Mouse (Mus musculus) neural tube, embryonic 12.5 days (tissue): ENCODE measurements around the gene Cbln1. TPM values are rescaled to one million over a fixed set of nuclear protein-coding genes. Genes with fewer than 3 reads are reported as not detected.

Source experiments
- ATAC-seq: fragments of 200-750 bp; cut with Nextera tagmentation; 2 replicates; pipeline ENCODE4 v1.8.0; 2017; ENCODE audit warnings: low read depth, mild to moderate bottlenecking, moderate TSS enrichment, moderate library complexity; ENCODE audit not compliant: low FRiP score
- H3K27ac ChIP-seq: fragments of 300-500 bp; sonication (generic); 2 replicates; pipeline ENCODE4 v1.5.1; 2016
- H3K27me3 ChIP-seq: fragments of 300-500 bp; sonication (generic); replicated peaks from 2 replicates; pipeline ENCODE4 v1.6.1; 2016; ENCODE audit warnings: mild to moderate bottlenecking
- H3K36me3 ChIP-seq: fragments of 300-500 bp; sonication (generic); 2 replicates; pipeline ENCODE4 v1.6.1; 2016; ENCODE audit warnings: mild to moderate bottlenecking
- H3K4me1 ChIP-seq: fragments of 300-500 bp; sonication (generic); 2 replicates; pipeline ENCODE4 v1.6.1; 2016
- H3K4me2 ChIP-seq: fragments of 300-500 bp; sonication (generic); replicated peaks from 2 replicates; pipeline ENCODE4 v1.6.1; 2016; ENCODE audit warnings: mild to moderate bottlenecking
- H3K4me3 ChIP-seq: fragments of 300-500 bp; sonication (generic); 2 replicates; pipeline ENCODE4 v1.5.1; 2016
- H3K9ac ChIP-seq: fragments of 300-500 bp; sonication (generic); 2 replicates; pipeline ENCODE4 v1.6.1; 2016; ENCODE audit warnings: mild to moderate bottlenecking
- H3K9me3 ChIP-seq: fragments of 300-500 bp; sonication (generic); 2 replicates; pipeline ENCODE4 v1.6.1; 2016; ENCODE audit warnings: mild to moderate bottlenecking
- WGBS: fragments of 180-500 bp; shearing (Covaris S2); methylation state at CpG from one replicate; pipeline ENCODE4 v1.1.7; 2016; 5-methylcytosine and 5-hydroxymethylcytosine counted together
- polyA plus RNA-seq: library from polyadenylated mRNA; unstranded; fragments of >200 nt; fragmentation: Nextera tagmentation; extraction: Ambion mirVana; gene quantifications from 2 replicates; pipeline ENCODE4 v1.2.1, GENCODE M21; 2016

The Cbln1 gene
- 14.1 and 14.7 TPM in 2 replicates for polyA plus RNA-seq

DNA sequence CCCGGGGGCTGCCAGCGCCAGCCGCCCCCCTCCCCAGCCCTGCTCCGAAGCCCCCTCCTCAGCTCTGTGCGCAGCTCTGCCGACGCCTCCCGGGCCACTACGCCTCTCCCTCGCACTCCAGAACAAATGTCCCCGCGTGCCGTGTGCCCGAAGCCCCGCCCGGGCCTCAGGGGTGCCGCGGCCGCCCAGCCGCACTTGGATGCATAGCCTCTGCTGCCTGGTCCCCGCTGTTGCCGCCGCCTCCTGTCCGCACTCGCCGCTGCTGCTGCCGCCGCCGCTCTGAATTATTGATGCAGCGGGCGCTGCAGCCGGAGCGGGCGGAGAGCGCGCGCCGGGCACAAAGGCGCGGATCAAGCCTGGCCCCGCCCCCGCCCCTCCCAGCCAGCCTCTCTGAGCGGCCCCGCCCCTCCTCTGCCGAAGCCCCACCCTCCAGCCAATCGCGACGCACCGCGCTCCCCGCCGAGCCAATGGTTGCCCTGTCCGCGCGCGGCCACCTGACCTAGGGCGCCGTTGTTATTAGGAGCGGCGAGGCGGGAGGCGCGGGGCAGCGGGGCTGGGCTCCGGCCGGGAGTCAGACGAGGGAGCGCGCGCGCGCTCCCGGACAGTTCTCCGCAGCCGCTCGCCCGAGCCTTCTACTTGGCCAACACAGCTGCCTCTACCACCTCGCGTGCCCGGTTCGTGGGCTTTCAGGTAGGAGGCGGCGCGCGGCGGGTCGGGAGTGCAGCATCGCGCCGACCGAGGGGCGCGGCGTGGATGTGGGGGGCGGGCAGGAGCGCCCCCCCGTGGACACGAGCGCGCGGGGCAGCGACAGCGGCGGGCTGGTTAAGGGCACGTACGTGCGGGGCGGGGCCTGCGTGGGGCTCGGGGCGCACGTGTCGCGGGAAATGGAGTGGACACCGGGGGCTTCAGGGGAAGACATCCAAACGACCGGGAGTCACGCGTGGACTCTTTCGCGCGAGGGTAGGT is at the start of gene Cbln1:
Gene Cbln1, minus strand, starts transcription at position 339 of the 966 bp plus-strand sequence.
- ATAC-seq, result peak; percentile 91
- under 1% methylated on average over 118 of the region's 122 CpGs for WGBS
- peaks cover 68% of the 10 kb centered on the region for H3K27me3 ChIP-seq
- no peaks in the 10 kb centered on the region for H3K36me3 ChIP-seq
- H3K9ac ChIP-seq, result peak within 1 kb of the TSS; percentile 70
- H3K4me1 ChIP-seq, result peaks cover 42% of the 10 kb centered on the region
- H3K4me3 ChIP-seq, result peak within 1 kb of the TSS; percentile 58
- H3K4me2 ChIP-seq, result peak within 1 kb of the TSS; percentile 95
- peak within 1 kb of the TSS; percentile 26; the same call in 1 of the 2 replicates for H3K27ac ChIP-seq
- H3K9me3 ChIP-seq, result no peaks in the 10 kb centered on the region

DNA sequence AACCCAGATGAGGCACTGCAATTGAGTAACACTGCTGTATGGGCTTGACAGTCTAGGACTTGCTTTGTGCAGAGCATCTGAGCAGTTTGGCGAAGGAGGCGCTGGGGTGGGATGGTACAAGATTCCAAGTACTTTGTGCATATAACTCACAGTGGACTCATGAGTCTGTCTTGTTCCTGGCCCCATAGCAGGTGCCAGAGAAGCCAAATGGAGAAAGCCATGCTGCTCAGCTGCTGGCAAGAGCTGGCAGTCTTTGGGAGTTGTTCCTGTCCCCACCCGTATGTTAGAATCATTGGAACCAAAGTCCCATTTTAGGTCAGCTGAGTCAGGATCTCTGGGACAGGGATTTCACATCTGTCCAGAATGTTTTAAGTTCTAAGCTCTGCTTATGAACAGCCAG is 44.7 kb upstream of the Cbln1 start:
- Histone ChIP-seq H3K36me3 (no peaks in the 10 kb centered on the region), H3K27me3 (no peaks in the 10 kb centered on the region), H3K4me1 (no peaks in the 10 kb centered on the region), H3K9ac (no peak overlapping the region), H3K9me3 (0 out of 2 replicates have a peak, but pooled peaks cover 4% of the 10 kb centered on the region), H3K4me2 (no peak overlapping the region), H3K27ac (no peak overlapping the region), H3K4me3 (no peak overlapping the region)
- WGBS, result 97% methylated on average over 3 of the region's 3 CpGs
- no peak for ATAC-seq

DNA sequence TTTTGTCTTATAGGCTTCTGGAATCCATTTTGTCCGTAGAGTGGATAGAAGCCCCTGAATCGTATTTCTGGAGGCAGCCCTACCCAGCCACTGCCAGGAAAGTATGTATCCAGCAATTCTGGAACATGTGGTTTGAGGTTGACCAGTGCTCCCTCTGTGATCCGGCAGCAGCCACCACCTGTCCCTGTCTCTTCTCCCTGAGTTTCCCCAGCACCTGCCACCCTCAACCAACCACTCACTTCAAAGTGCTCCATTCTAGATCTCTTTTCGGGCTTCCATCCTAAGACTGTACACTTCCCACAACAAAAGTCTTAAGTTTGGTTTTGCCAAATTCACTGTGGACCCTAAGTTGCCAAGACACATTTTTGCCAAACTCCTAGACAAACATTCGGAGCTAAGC is 41.4 kb upstream of the Cbln1 start:
- no peaks in the 10 kb centered on the region for H3K27me3 ChIP-seq
- no peaks in the 10 kb centered on the region for H3K4me1 ChIP-seq
- H3K9me3 ChIP-seq, result 0 out of 2 replicates have a peak, but pooled peaks cover 4% of the 10 kb centered on the region
- H3K4me3 ChIP-seq, result no peak overlapping the region
- no peaks in the 10 kb centered on the region for H3K36me3 ChIP-seq
- no peak for ATAC-seq
- no peak overlapping the region for H3K9ac ChIP-seq
- no peak overlapping the region for H3K27ac ChIP-seq
- no peak overlapping the region for H3K4me2 ChIP-seq
- WGBS, result 91% methylated on average over 5 of the region's 5 CpGs

DNA sequence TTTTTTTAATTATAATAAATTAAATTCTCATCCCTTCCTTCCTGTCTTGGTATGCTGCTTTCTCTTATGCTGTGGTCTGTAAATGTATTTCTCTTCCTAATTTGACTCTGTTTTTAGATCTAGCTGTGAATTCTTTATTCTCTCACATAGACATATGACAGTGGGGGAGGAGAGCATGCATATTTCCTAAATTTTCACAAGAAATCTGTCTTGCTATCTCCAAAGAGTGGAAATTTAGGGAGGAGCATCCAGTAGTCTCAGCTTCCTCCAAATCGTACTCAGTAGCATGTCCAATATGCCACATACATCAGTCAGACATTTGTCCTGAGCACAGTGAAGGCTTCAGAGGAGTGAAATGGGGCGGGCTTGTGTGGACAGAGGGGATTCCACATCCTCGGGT is 40.9 kb upstream of the Cbln1 start:
- H3K9ac ChIP-seq, result no peak overlapping the region

DNA sequence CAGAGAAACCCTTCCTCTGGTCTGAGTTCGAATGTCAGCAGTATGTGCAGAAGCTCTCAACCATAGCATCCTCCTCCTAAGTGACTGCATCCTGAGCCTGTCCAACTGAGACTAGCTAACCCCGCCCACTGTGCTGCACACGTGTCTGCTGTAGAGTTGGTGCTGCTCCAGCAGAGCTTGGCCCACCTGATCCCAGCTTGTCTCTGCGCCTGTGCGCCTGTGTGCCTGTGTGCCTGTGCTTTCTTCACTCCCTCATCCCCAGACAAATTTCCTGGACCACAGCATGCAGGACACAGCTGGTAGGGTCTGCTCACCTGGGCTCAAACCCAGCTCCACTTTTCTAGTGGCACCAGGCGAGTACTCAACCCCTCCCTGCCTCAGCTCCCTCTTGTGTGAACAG is 40.2 kb upstream of the Cbln1 start:
- no peak overlapping the region for H3K4me2 ChIP-seq
- 84% methylated on average over 6 of the region's 6 CpGs for WGBS
- H3K36me3 ChIP-seq, result no peaks in the 10 kb centered on the region
- H3K4me1 ChIP-seq, result no peaks in the 10 kb centered on the region
- no peak for ATAC-seq
- H3K4me3 ChIP-seq, result no peak overlapping the region
- H3K27me3 ChIP-seq, result no peaks in the 10 kb centered on the region
- H3K9me3 ChIP-seq, result 0 out of 2 replicates have a peak, but pooled peaks cover 4% of the 10 kb centered on the region
- no peak overlapping the region for H3K27ac ChIP-seq
- H3K9ac ChIP-seq, result no peak overlapping the region

More for the DNA sequence above, 40.9 kb upstream of the Cbln1 start:
- no peak for ATAC-seq
- Histone ChIP-seq H3K4me2 (no peak overlapping the region), H3K4me1 (no peaks in the 10 kb centered on the region), H3K36me3 (no peaks in the 10 kb centered on the region), H3K27ac (no peak overlapping the region), H3K4me3 (no peak overlapping the region), H3K9me3 (0 out of 2 replicates have a peak, but pooled peaks cover 4% of the 10 kb centered on the region), H3K27me3 (no peaks in the 10 kb centered on the region)
- 87% methylated on average over 3 of the region's 3 CpGs for WGBS

DNA sequence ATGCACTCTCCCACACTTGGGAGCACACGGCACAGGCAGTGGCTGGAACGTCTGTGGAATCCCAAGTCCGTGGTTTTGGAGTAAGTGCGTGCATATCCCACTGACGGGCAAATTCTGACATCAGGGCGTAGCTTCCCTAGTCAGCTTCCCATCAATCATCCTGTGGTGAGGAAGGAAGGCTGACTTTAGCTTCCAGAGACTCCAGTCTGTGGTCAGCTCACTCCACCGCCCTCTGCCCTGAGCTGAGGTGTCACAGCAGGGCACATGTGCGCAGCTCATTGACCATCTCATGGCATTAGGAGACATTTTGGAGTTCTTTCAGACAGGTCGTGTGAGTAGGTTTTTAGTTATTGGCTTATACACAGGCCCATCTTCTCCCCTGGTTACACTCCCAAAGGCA is 34.6 kb upstream of the Cbln1 start:
- Histone ChIP-seq H3K36me3 (no peaks in the 10 kb centered on the region), H3K9me3 (no peaks in the 10 kb centered on the region), H3K4me3 (no peak overlapping the region), H3K9ac (no peak overlapping the region), H3K4me1 (peaks cover 7% of the 10 kb centered on the region; the same call in 1 of the 2 replicates), H3K27ac (no peak overlapping the region), H3K27me3 (no peaks in the 10 kb centered on the region), H3K4me2 (no peak overlapping the region)
- WGBS, result 67% methylated on average over 9 of the region's 9 CpGs
- ATAC-seq, result no peak

DNA sequence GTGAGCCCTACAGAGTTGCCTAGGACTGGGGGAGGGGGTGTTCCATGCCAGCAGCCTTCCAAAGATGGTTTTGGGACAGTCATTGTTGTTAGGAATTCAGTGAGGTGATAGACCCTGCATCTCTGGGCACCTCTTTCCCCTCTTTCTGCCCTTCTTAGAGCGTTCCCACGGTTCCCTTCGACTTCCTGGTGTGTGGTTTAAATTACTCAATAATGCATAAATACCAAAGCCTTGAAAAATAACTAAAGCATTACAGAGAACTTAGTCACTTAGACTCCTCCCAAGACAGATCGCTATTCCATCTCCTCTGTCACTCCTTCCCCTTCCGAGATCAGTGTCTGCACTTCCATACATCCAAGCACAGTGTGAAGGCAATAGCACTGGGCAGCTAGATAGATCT is 32.0 kb upstream of the Cbln1 start:
- Histone ChIP-seq H3K9ac (no peak overlapping the region), H3K4me3 (no peak overlapping the region), H3K27me3 (no peaks in the 10 kb centered on the region), H3K4me2 (no peak overlapping the region), H3K27ac (no peak overlapping the region), H3K36me3 (no peaks in the 10 kb centered on the region), H3K9me3 (no peaks in the 10 kb centered on the region), H3K4me1 (peaks cover 7% of the 10 kb centered on the region; the same call in 1 of the 2 replicates)
- 74% methylated on average over 5 of the region's 5 CpGs for WGBS
- ATAC-seq, result no peak

DNA sequence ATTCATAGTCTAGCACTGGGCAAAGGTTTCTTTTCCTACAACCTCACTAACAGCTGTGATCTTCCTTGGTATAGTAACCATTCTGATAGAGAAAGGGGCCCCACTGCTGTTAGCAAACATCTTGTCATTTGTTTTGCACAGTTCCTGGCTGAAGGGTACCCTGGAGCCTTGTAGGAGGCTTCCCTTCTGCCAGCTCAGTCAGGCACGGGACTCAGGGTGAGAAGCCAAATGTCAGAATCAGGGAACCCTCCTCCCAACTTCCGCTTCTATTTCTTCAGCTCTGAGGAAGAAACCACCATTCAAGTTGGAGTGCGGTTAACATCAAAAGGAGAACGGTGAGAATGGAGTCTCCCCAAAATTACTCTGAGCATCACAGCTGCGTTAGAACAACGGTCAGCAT is 30.3 kb upstream of the Cbln1 start:
- WGBS, result 75% methylated on average over 6 of the region's 6 CpGs
- no peak for ATAC-seq
- no peak overlapping the region for H3K9ac ChIP-seq
- no peak overlapping the region for H3K4me3 ChIP-seq
- peaks cover 7% of the 10 kb centered on the region; the same call in 1 of the 2 replicates for H3K4me1 ChIP-seq
- H3K27me3 ChIP-seq, result no peaks in the 10 kb centered on the region
- H3K36me3 ChIP-seq, result no peaks in the 10 kb centered on the region
- H3K4me2 ChIP-seq, result no peak overlapping the region
- H3K9me3 ChIP-seq, result no peaks in the 10 kb centered on the region
- no peak overlapping the region for H3K27ac ChIP-seq

DNA sequence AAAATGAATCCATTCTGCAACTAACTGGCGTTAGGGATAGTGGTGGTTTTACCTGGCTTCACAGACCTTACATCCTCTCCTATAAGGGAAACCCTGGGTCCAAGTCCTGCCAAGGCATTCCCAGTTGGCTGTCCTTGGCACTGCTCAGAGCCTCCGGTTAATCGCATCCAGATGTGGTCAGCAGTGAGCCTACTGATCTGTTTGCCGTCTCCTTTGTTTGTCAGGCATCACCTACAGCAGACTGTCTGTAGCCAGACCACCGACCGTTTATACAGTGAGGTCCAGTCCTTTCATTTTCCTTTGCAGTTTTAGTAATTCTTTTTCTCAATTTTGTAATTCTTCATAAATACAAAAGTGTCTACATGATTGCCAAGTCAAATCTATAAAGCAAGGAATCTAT is 25.2 kb upstream of the Cbln1 start:
- Histone ChIP-seq H3K27ac (no peak overlapping the region), H3K36me3 (no peaks in the 10 kb centered on the region), H3K4me3 (no peak overlapping the region), H3K4me2 (no peak overlapping the region), H3K9me3 (no peaks in the 10 kb centered on the region), H3K9ac (no peak overlapping the region), H3K27me3 (no peaks in the 10 kb centered on the region), H3K4me1 (no peaks in the 10 kb centered on the region)
- no peak for ATAC-seq
- WGBS, result 78% methylated on average over 6 of the region's 6 CpGs

DNA sequence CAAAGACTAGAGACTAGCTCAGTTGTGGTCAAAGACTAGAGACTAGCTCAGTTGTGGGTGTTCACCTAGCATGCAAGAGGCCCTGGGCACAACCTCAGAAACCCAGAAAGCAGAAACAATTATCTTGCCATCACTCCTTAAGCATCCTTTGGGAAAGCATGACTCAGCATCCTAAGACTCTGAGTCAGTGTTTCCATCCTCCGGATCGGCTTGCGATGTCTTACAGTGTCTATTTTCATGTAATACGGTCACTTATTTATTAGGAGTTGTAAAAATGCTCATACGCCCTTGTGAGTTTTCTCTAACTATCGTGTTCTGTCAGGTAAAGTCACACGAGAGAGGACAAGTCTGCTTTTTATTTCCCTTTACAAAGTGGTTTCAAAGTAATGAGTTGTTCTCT is 24.1 kb upstream of the Cbln1 start:
- no peaks in the 10 kb centered on the region for H3K36me3 ChIP-seq
- ATAC-seq, result no peak
- WGBS, result 96% methylated on average over 7 of the region's 7 CpGs

DNA sequence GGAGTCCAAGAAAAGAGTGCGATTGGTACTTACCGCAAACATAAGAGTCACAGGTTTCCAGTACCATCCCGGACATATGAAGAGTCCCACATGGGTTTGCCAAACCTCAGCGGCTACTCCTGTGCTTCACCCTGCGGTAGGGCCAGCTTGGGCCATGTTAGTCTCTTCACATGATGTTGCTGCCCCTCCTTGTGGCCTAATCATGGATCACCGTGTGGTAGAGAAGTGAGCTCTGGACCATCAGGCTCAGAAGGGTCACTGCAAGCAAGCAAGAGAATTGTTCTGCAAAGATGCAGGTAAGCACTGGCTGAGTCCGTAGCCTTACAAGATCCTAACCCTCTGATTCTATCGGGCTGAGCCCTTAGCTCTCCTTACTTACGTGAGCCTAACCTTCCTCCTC is 22.5 kb upstream of the Cbln1 start:
- H3K9me3 ChIP-seq, result no peaks in the 10 kb centered on the region
- no peak overlapping the region for H3K9ac ChIP-seq
- 85% methylated on average over 9 of the region's 9 CpGs for WGBS
- H3K4me3 ChIP-seq, result no peak overlapping the region
- H3K27me3 ChIP-seq, result no peaks in the 10 kb centered on the region
- no peak overlapping the region for H3K27ac ChIP-seq
- no peaks in the 10 kb centered on the region for H3K4me1 ChIP-seq
- H3K4me2 ChIP-seq, result no peak overlapping the region
- ATAC-seq, result no peak
- no peaks in the 10 kb centered on the region for H3K36me3 ChIP-seq

More for the DNA sequence above, 24.1 kb upstream of the Cbln1 start:
- no peaks in the 10 kb centered on the region for H3K4me1 ChIP-seq
- H3K4me2 ChIP-seq, result no peak overlapping the region
- no peaks in the 10 kb centered on the region for H3K9me3 ChIP-seq
- H3K27ac ChIP-seq, result no peak overlapping the region
- H3K4me3 ChIP-seq, result no peak overlapping the region
- H3K27me3 ChIP-seq, result no peaks in the 10 kb centered on the region
- H3K9ac ChIP-seq, result no peak overlapping the region

DNA sequence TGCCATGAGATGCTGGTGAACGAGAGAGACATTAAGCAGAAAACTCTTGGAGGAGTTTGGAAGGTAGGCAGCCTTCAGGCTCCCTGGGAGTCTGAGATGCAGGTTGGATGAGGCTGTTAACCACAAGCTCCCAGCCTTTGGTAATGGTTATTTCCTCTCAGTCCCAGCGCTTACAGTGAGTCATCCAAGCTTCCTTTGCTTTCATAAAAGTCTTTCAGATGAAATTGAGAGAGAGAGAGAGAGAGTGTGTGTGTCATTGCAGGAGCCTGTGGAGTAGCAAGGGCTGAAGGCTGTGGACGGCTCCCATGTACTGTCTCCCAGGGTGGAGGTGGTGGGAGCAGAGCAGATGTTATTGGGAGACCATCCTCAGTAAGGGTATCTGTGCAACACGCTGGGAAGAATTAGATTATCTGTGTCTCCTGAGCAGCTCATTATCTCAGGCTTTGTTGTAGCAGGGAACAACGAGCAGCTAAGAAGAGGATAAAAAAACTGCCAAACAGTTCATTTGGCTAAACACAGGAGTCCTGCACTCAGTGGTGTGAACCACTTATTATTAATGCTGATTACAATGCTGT is 17.5 kb upstream of the Cbln1 start:
- 80% methylated on average over 5 of the region's 5 CpGs for WGBS
- ATAC-seq, result no peak
- no peak overlapping the region for H3K27ac ChIP-seq

More for the DNA sequence above, 17.5 kb upstream of the Cbln1 start:
- Histone ChIP-seq H3K9ac (no peak overlapping the region), H3K36me3 (no peaks in the 10 kb centered on the region), H3K4me3 (no peak overlapping the region), H3K27me3 (no peaks in the 10 kb centered on the region), H3K9me3 (no peaks in the 10 kb centered on the region), H3K4me2 (no peak overlapping the region), H3K4me1 (no peaks in the 10 kb centered on the region)
